Mouse (Mus musculus) liver, embryonic 14.5 days (tissue): Measurements from ENCODE around the gene Rpl5.
"Not testable (repeated sequence)": the region's sequence is repeated elsewhere in the genome, so short reads cannot be mapped to it uniquely, and the experiment has no call there.

Source experiments
- CTCF ChIP-seq: IDR thresholded peaks from 2 replicates; pipeline ENCODE4 v1.5.1; 2016; ENCODE audit warnings: antibody characterized with exemption, low read depth, control low read depth
- EP300 ChIP-seq: IDR thresholded peaks from 2 replicates; pipeline ENCODE4 v1.6.1; 2016; ENCODE audit warnings: antibody characterized with exemption, low read depth

GRCm38 (mm10) chr5:107891515-107891914 is 8.8 kb upstream of the Rpl5 start:
- TF ChIP-seq CTCF: peak; percentile 69
- TF ChIP-seq EP300: not testable (repeated sequence)
